Mouse (Mus musculus) heart, embryonic 13.5 days (tissue): ENCODE data around the gene AC124502.3. TPM values are rescaled to one million over a fixed set of nuclear protein-coding genes. Genes with fewer than 3 reads are reported as not detected.

Source experiments
- ATAC-seq: fragments of 200-750 bp; cut with Nextera tagmentation; 2 replicates; pipeline ENCODE4 v1.8.0; 2017; ENCODE audit warnings: moderate TSS enrichment; ENCODE audit not compliant: insufficient number of reproducible peaks, low FRiP score, low TSS enrichment; ENCODE audit errors: extremely low read depth
- H3K27ac ChIP-seq: fragments of 300-500 bp; sonication (generic); replicated peaks from 2 replicates; pipeline ENCODE4 v1.5.1; 2015; ENCODE audit warnings: moderate library complexity, mild to moderate bottlenecking, inconsistent platforms
- H3K27me3 ChIP-seq: fragments of 300-500 bp; sonication (generic); replicated peaks from 2 replicates; pipeline ENCODE4 v1.6.1; 2015; ENCODE audit warnings: mild to moderate bottlenecking, inconsistent platforms
- H3K36me3 ChIP-seq: fragments of 300-500 bp; sonication (generic); 2 replicates; pipeline ENCODE4 v1.6.1; 2015; ENCODE audit warnings: mild to moderate bottlenecking, inconsistent platforms
- H3K4me1 ChIP-seq: fragments of 300-500 bp; sonication (generic); 2 replicates; pipeline ENCODE4 v1.6.1; 2015; ENCODE audit warnings: inconsistent platforms
- H3K4me2 ChIP-seq: fragments of 300-500 bp; sonication (generic); 2 replicates; pipeline ENCODE4 v1.6.1; 2015; ENCODE audit warnings: inconsistent platforms, mild to moderate bottlenecking, moderate library complexity
- H3K4me3 ChIP-seq: fragments of 300-500 bp; sonication (generic); 2 replicates; pipeline ENCODE4 v1.5.1; 2015; ENCODE audit warnings: moderate library complexity, mild to moderate bottlenecking, inconsistent platforms
- H3K9ac ChIP-seq: fragments of 300-500 bp; sonication (generic); 2 replicates; pipeline ENCODE4 v1.6.1; 2015; ENCODE audit warnings: inconsistent platforms, mild to moderate bottlenecking, moderate library complexity
- H3K9me3 ChIP-seq: fragments of 300-500 bp; sonication (generic); 2 replicates; pipeline ENCODE4 v1.6.1; 2016; ENCODE audit warnings: inconsistent platforms
- WGBS: fragments of 180-500 bp; shearing (Covaris S2); methylation state at CpG from one replicate; pipeline ENCODE4 v1.1.7; 2015; ENCODE audit warnings: mixed read lengths; 5-methylcytosine and 5-hydroxymethylcytosine counted together
- polyA plus RNA-seq: library from polyadenylated mRNA; unstranded; fragments of >200 nt; fragmentation: Nextera tagmentation; extraction: Ambion mirVana; gene quantifications from 2 replicates; pipeline ENCODE4 v1.2.1, GENCODE M21; 2015

AC124502.3 gene
- polyA plus RNA-seq, 1 experiment from 2014 or later: 1.4 TPM

DNA sequence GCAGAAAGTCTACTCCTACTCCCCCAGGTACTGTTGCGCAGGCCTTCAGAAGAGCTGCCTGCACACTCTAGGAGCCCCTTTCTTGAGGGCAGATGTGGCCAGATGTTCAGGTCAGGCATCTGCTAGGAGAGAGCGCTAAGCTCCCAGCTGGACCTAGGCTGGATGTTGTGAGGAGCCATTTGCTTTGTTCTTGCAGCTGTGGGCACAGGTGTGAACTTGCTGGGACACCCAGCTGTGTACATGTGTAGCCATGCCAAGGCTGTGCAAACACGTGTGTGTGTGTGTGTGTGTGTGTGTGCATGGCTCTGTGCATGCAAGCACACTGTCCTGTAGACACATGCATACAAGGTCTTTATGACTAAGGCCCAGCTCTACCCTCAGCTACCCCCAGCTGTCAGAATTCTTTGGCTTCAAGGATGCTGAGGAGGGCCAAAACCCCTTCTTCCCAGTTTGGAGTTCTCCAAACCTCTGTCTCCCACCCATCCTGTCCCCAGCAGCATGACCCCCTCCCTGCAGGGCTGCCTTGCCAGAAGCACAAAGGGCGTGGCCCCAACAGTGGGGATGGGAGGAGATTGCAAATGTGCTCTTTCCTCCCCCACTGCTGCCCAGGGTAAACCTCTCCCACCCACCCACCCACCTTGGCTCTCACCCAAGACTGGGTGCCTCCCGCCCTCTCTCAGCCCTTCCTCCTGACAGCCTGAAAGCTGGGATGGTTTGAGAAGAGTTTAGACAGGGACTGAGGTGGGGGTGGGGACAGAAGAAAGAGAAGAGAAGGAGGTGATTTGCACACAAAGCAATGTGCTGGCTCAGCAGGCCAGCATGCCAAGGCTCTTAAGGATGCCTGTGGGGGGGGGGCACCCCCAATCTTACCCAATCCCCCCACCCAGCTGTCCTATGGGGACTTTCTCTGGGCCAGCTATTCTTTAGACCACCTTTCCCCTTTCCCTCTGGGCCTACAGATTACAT, 22.0 kb downstream of the AC124502.3 start:
- H3K27me3 ChIP-seq: peaks cover under 1% of the 10 kb centered on the region; the same call in 1 of the 2 replicates
- no peak overlapping the region for H3K4me2 ChIP-seq
- H3K9me3 ChIP-seq: no peaks in the 10 kb centered on the region
- no peak overlapping the region for H3K4me3 ChIP-seq
- H3K36me3 ChIP-seq: no peaks in the 10 kb centered on the region
- WGBS: 39% methylated on average over 5 of the region's 5 CpGs
- peak overlapping the region; percentile 66; the same call in 1 of the 2 replicates for H3K27ac ChIP-seq
- H3K4me1 ChIP-seq: peaks cover 54% of the 10 kb centered on the region
- ATAC-seq: no peak
- H3K9ac ChIP-seq: peak overlapping the region; percentile 58

DNA sequence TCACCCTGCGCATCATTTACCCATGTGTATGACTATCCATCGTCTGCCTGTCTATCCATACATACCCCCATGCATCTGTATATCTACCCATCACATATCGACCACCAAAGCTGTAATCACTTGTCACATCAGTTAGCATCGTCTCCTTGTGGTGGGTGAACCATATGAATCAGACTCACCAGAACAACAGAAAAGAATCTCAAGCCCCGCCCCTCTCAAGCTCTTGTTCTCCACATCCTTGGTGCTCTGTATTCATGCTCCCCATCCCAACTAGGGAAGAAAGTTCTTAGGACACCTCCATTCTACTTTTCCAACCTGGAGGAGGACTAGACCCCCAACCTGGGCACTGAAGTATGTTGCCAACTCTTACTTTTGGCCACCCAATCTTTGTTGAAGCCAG, 23.4 kb downstream of the AC124502.3 start:
- no peak overlapping the region for H3K27ac ChIP-seq
- H3K9ac ChIP-seq: no peak overlapping the region
- H3K4me1 ChIP-seq: peaks cover 54% of the 10 kb centered on the region
- H3K4me2 ChIP-seq: no peak overlapping the region
- H3K36me3 ChIP-seq: no peaks in the 10 kb centered on the region
- H3K9me3 ChIP-seq: no peaks in the 10 kb centered on the region
- 79% methylated on average over 5 of the region's 5 CpGs for WGBS
- no peaks in the 10 kb centered on the region for H3K27me3 ChIP-seq
- ATAC-seq: no peak
- no peak overlapping the region for H3K4me3 ChIP-seq

- Histone ChIP-seq H3K4me2 (no peak overlapping the region), H3K9me3 (no peaks in the 10 kb centered on the region), H3K36me3 (no peaks in the 10 kb centered on the region), H3K4me3 (no peak overlapping the region), H3K27ac (no peak overlapping the region), H3K4me1 (peaks cover 58% of the 10 kb centered on the region), H3K9ac (no peak overlapping the region), H3K27me3 (no peaks in the 10 kb centered on the region)
- 59% methylated on average over 6 of the region's 6 CpGs for WGBS
- ATAC-seq: no peak
These were observed 23.8 kb downstream of the AC124502.3 start for GRCm38 (mm10) chr19:5062446-5062845.

- no peak for ATAC-seq
- H3K27me3 ChIP-seq: peaks cover 20% of the 10 kb centered on the region
- H3K4me1 ChIP-seq: peaks cover 60% of the 10 kb centered on the region
- no peak overlapping the region for H3K4me3 ChIP-seq
- no peak overlapping the region for H3K27ac ChIP-seq
- no peaks in the 10 kb centered on the region for H3K9me3 ChIP-seq
- H3K36me3 ChIP-seq: no peaks in the 10 kb centered on the region
- WGBS: 48% methylated on average over 7 of the region's 7 CpGs
- H3K4me2 ChIP-seq: no peak overlapping the region
- H3K9ac ChIP-seq: peak overlapping the region; percentile 14; the same call in 1 of the 2 replicates
These were observed 26.4 kb downstream of the AC124502.3 start for GRCm38 (mm10) chr19:5065104-5065503.

DNA sequence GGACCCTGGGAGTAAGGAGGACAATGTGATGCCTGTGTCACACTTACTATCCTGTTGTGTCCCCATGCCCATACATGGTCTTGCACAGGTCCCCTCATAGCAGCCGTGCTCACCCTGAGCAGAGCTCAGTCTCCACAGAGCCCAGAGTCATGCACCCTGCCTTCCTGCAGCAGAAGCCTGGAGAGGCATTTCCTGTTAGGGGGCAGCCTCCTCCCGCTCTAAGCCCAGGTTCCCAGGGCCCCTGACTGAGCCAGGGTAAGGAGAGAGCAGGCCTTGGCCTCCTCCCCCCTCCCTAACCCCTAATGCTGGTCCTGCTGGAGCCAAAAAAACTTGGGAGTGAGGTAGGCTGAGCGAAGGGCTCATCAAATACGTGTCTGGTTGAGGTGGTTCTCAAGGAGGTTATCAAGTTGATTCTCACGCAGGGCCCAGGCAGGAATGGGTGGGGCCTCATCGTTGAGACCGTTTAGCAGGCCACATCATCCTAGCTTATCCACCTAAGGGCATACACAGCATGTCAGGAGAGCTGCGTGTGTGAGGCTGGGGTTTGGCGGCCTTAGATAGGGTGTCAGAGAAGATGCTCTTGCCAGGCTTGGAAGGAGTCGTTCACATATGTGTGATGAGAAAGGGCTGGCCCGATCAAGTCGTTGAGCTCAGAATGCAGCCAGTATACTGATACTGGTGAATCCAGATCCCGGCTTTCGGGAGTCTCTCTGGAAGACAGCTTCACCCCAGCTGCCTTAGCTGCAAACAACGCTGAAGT, 28.5 kb downstream of the AC124502.3 start:
- Histone ChIP-seq H3K27ac (peak overlapping the region; percentile 66), H3K4me1 (peaks cover 67% of the 10 kb centered on the region), H3K4me3 (peak overlapping the region; percentile 62), H3K4me2 (peak overlapping the region; percentile 84), H3K36me3 (no peaks in the 10 kb centered on the region), H3K9me3 (no peaks in the 10 kb centered on the region), H3K9ac (peak overlapping the region; percentile 88), H3K27me3 (peaks cover 33% of the 10 kb centered on the region)
- WGBS: 4% methylated on average over 15 of the region's 15 CpGs
- no peak for ATAC-seq

- Histone ChIP-seq H3K9me3 (no peaks in the 10 kb centered on the region), H3K4me1 (peaks cover 75% of the 10 kb centered on the region), H3K27me3 (peaks cover 33% of the 10 kb centered on the region), H3K4me2 (peak within 1 kb of the TSS; percentile 84), H3K4me3 (peak within 1 kb of the TSS; percentile 62), H3K27ac (peak within 1 kb of the TSS; percentile 66), H3K36me3 (no peaks in the 10 kb centered on the region), H3K9ac (peak within 1 kb of the TSS; percentile 88)
- 2% methylated on average over 43 of the region's 56 CpGs for WGBS
- peak; percentile 51 for ATAC-seq
These were observed 29.3 kb downstream of the AC124502.3 start, which contains the start of gene Cd248 for GRCm38 (mm10) chr19:5067867-5068569. TSS of gene Cd248 (plus strand) at chr19:5068078.

DNA sequence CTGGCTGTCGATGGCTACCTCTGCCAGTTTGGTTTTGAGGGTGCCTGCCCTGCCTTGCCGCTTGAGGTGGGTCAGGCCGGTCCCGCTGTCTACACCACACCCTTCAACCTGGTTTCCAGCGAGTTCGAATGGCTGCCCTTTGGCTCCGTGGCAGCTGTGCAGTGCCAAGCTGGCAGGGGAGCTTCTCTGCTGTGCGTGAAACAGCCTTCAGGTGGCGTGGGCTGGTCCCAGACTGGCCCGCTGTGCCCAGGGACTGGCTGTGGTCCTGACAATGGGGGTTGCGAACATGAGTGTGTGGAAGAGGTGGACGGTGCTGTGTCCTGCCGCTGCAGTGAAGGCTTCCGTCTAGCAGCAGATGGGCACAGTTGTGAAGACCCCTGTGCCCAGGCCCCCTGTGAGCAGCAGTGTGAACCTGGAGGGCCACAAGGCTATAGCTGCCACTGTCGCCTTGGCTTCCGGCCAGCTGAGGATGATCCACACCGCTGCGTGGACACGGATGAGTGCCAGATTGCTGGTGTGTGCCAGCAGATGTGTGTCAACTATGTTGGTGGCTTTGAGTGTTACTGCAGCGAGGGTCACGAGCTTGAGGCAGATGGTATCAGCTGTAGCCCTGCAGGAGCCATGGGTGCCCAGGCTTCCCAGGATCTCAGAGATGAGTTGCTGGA, 30.0 kb downstream of the AC124502.3 start:
- H3K4me3 ChIP-seq: peak overlapping the region; percentile 62
- no peaks in the 10 kb centered on the region for H3K36me3 ChIP-seq
- 36% methylated on average over 21 of the region's 21 CpGs for WGBS
- H3K4me1 ChIP-seq: peaks cover 76% of the 10 kb centered on the region
- H3K4me2 ChIP-seq: peak overlapping the region; percentile 84
- peaks cover 36% of the 10 kb centered on the region for H3K27me3 ChIP-seq
- no peaks in the 10 kb centered on the region for H3K9me3 ChIP-seq
- ATAC-seq: no peak
- H3K9ac ChIP-seq: peak overlapping the region; percentile 88
- 0 out of 2 replicates have a peak overlapping the region, but pooled peaks have one; percentile 66 for H3K27ac ChIP-seq

- no peak for ATAC-seq
- H3K27me3 ChIP-seq: peaks cover 44% of the 10 kb centered on the region
- no peak overlapping the region for H3K27ac ChIP-seq
- WGBS: 77% methylated on average over 5 of the region's 5 CpGs
- peak overlapping the region; percentile 80; the same call in 1 of the 2 replicates for H3K9ac ChIP-seq
- H3K4me3 ChIP-seq: peak overlapping the region; percentile 62; the same call in 1 of the 2 replicates
- H3K4me1 ChIP-seq: peaks cover 76% of the 10 kb centered on the region
- no peaks in the 10 kb centered on the region for H3K9me3 ChIP-seq
- no peaks in the 10 kb centered on the region for H3K36me3 ChIP-seq
- H3K4me2 ChIP-seq: peak overlapping the region; percentile 84
These were observed 30.8 kb downstream of the AC124502.3 start for GRCm38 (mm10) chr19:5069486-5069885.

- peak overlapping the region; percentile 80 for H3K9ac ChIP-seq
These were observed 31.3 kb downstream of the AC124502.3 start for GRCm38 (mm10) chr19:5069978-5070377.

GRCm38 (mm10) chr19:5071077-5071476, 32.4 kb downstream of the AC124502.3 start:
- peaks cover 65% of the 10 kb centered on the region for H3K4me1 ChIP-seq
- H3K27me3 ChIP-seq: peaks cover 54% of the 10 kb centered on the region
- H3K9ac ChIP-seq: peak overlapping the region; percentile 80
- 19% methylated on average over 11 of the region's 11 CpGs for WGBS
- no peaks in the 10 kb centered on the region for H3K9me3 ChIP-seq
- ATAC-seq: no peak
- peak overlapping the region; percentile 76 for H3K27ac ChIP-seq
- peak overlapping the region; percentile 84 for H3K4me2 ChIP-seq
- peak overlapping the region; percentile 59 for H3K4me3 ChIP-seq
- H3K36me3 ChIP-seq: no peaks in the 10 kb centered on the region

More at GRCm38 (mm10) chr19:5069978-5070377, 31.3 kb downstream of the AC124502.3 start:
- H3K4me1 ChIP-seq: peaks cover 72% of the 10 kb centered on the region
- H3K27me3 ChIP-seq: peaks cover 49% of the 10 kb centered on the region
- peak overlapping the region; percentile 84 for H3K4me2 ChIP-seq
- ATAC-seq: no peak
- H3K36me3 ChIP-seq: no peaks in the 10 kb centered on the region
- no peaks in the 10 kb centered on the region for H3K9me3 ChIP-seq
- peak overlapping the region; percentile 59 for H3K4me3 ChIP-seq
- 69% methylated on average over 7 of the region's 7 CpGs for WGBS
- H3K27ac ChIP-seq: 0 out of 2 replicates have a peak overlapping the region, but pooled peaks have one; percentile 3
